9 mouse cellular contexts compared by ENCODE assay signal in genomic region chr12:89049279-89049678, GRCm38 (mm10).
DNase-seq lines count a peak whose midpoint lies in the region; ATAC-seq lines count a peak whose summit lies in the region.
"Had no signal": no experiment of that assay in that cellular context is flagged by ENCODE, and none has a peak within 500 bp of the region (broad histone marks: within the 10 kb centered on the region; RNA-seq: fewer than 3 reads in every experiment).

No protein-coding gene starts in this region.

- no peak overlapping the region for H3K9ac ChIP-seq in hindbrain, embryonic 15.5 days

- no peaks in the 10 kb centered on the region for H3K9me3 ChIP-seq in hindbrain, embryonic 15.5 days

- no peaks in the 10 kb centered on the region for H3K36me3 ChIP-seq in hindbrain, embryonic 15.5 days

- H3K27me3 ChIP-seq in hindbrain, embryonic 15.5 days = no peaks in the 10 kb centered on the region
- H3K27me3 ChIP-seq: Patski had no signal

- ATAC-seq in hindbrain, embryonic 15.5 days (ENCODE audit: low FRiP score, low read depth) = 0 out of 2 replicates have a peak, but pooled peaks have one; percentile 61
- ATAC-seq: Patski had no signal

- 0 out of 2 replicates have a peak, but pooled peaks cover 3% of the 10 kb centered on the region for H3K4me1 ChIP-seq in hindbrain, embryonic 15.5 days (replicated peaks)

- DNase-seq in kidney, postnatal 10 days = peak; percentile 21
- no peak for DNase-seq in kidney, adult 18-20 months
- peak; percentile 49 for DNase-seq in R1 (ENCODE audit: low read depth, low spot score)
- DNase-seq in cerebellum, adult 9-11 months = peak; percentile 15
- peak; percentile 64 for DNase-seq in testis, postnatal 10 days (ENCODE audit: low spot score)
- no peak for DNase-seq in left cerebral cortex, adult 8-10 months (ENCODE audit: low spot score in 2 of 2)
- DNase-seq in spleen, adult 12 weeks (ENCODE audit: low spot score) = no peak

- H3K27ac ChIP-seq in hindbrain, embryonic 15.5 days (replicated peaks) = peak overlapping the region; percentile 25; the same call in 1 of the 2 replicates

- no peak overlapping the region for H3K4me2 ChIP-seq in hindbrain, embryonic 15.5 days

- H3K4me3 ChIP-seq in hindbrain, embryonic 15.5 days = no peak overlapping the region

- 10% methylated on average over 3 of the region's 3 CpGs for WGBS in hindbrain, embryonic 15.5 days

Comparison
In these comparisons a context has a peak if more than half of its experiments do, and no peak if none do; other contexts are left out.
1. DNase-seq: peak in kidney, postnatal 10 days (single experiment), R1 (single experiment), cerebellum, adult 9-11 months (single experiment) and testis, postnatal 10 days (single experiment); none in kidney, adult 18-20 months (single experiment), left cerebral cortex, adult 8-10 months (0 of 2) and spleen, adult 12 weeks (single experiment).